Mouse (Mus musculus): Measurements from ENCODE around the gene Gm42715. TPM values are rescaled to one million over a fixed set of nuclear protein-coding genes. Genes with fewer than 3 reads are reported as not detected.

The Gm42715 gene
- total RNA-seq (2023): 44.5 TPM

DNA sequence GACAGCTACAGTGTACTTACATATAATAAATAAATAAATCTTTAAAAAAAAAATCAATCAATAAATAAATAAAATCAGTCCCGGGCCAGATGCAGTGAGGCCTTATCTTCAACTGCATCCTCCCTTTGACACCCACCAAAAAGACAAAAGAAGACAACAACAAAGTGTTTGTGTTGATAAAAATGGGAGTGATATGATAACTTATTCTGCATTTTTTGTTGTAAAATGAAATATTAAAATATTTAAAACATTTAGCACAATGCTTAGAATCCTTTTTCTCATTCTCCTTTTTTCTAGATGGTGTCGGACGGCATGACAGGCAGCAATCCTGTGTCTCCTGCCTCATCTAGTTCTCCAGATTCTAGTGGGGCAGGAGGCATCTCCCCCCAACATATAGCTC, at the start of gene Gm42715:
Gm42715 (plus strand) TSS at position 301 of the 400 bp plus-strand sequence.

DNA sequence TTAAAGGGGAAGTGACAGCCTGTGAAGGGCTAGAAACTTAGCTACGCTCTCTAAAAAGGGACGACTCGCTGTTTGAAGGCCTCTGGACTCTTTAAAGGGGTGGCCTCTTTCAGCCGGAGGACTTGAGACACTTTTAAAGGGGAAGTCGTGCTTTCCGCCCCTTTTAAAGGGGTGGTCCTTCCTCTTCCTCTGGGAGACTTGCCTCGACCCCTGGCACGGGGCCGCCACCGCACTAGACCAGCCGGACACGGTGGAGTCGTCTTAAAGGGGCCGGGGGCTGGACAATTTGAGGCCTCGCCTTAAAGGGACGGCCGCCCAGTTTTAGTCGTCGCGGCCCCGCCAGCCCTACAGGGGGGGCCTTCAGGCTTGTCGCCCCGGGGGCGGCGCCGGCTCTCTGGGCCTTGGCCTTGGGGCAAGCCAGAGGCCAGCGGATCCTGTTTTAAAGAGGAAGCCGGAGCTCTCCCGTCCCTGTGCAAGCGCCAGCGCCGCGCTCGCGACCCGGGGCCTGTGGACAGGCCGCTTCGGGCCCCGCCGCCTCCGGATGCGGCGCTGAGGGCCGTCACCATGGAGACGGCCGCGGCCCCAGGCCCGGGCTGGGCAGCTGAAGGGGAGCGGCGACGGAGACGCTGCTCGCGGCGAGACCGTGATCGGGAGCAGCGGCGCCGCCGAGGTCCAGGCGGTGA, 40.6 kb upstream of the Gm42715 start, which contains the start of gene Fbrs:
Fbrs (plus strand) TSS at position 565 of the 683 bp plus-strand sequence.

DNA sequence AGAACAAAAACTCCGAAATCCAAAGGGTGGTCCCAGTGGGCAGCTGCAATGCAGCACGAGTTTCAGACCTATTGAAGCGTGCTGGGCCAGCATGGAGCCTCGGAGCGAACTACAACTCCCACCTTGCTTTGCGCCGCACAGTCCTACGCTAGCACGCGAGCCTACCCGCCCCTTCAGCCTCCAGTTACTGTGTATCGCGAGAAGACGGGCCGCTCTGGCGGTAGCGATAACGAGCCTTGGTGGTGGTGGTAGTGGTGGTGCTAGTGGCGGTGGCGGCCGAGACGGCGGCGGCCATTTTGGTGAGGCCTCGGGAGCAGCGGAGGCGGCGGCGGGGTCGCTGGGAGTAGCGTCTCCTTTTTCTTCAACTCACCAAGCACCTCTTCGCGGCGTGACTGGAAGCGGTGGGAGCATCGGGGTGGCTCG, 7.6 kb upstream of the Gm42715 start, which contains the start of gene Srcap:
Srcap (plus strand) TSS at position 176 of the 423 bp plus-strand sequence.

DNA sequence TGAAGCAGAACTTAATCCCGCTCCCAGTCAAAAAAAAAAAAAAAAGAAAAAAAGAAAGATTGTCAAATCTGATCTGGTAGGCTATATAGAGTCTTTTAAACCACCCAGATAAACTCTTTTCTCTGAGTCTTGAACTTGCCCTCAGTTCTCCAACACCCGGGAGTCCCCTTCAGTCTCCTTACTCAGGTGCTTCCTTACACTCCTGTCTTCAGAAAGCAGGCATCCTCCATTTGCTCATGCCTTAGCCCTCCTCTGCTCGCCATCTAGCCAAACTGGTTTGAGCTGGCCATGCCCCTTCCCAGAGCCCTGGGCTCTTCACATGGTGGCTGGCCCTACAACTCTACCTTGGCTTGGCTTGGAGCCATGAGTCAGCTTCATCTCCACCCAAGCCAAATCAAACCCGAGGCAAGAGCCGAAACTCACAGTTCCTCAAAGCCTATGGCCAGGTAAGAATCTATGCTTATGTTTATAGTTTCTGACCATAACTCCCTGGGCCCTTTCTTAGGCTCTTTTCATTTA, 42.0 kb downstream of the Gm42715 start, which contains the start of gene Tmem265:
Tmem265 (plus strand) TSS at position 51 of the 519 bp plus-strand sequence.

DNA sequence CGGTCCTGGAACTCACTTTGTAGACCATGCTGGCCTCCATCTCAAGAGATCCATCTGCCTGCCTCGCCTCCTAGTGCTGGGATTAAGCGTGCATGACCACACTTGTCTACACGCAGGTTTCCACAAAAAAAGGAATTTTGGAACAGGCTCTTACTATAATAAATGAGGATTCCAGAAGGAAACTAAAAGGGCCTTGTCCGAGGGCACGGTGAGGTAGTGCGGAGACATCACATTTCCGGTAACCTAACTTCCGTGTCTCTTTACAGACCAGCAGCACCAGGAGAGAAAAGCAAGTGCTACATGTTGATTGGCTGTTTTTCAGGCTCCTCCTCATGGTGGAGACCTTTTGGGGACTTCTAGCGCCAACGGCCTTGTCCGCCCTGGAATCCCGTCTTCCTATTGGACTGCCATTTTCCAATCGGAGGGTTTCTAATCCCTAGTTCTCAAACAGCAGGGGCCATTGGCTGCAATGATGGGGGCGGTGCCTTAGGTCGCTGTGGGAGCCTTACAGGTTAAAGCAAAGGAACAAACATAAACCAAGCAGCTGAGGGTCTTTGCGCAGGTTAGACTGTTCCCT, 53.6 kb downstream of the Gm42715 start, which contains the start of gene Phkg2:
Phkg2 (plus strand) TSS at position 446 of the 577 bp plus-strand sequence.

DNA sequence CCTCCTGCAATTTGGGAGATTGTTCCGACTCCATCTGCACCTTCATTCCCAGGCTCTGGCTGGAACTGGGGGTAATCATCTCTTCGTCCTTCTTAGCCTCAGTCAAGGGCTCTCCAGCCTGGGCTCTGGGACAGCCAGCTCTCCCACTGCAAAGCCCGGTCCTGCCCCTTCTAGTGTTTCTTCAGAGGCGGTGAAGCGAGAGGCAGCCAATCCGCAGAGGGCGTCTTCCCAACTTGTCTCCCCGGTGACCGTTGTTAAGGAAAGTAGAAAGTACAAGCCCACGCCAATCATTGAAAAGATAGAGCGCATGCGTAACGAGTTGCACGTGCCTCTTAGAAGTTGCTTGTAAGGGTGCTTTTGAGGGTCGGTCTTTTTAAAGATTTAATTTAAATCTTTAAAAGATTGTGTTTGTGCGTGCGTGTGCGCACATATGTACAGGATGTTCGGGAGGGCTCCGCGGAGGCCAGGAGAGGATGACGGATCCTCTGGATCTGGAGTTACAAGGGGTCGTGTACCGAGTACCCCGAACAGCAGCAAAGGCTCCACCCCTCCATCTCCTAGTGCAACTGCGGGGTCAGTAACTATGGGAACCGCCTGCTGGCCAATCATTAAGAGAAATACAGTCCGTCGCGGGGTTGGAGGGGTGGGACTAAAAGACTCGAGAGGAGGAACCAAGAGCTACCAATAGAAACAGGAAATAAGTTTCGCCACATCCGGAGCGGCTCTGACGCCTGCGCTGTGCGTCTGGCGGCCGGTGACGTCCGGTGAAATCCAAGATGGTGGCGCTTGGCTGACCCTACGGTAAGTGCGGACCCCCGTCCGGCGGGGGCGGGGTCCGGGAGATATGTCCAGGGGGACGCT, 68.9 kb downstream of the Gm42715 start, which contains the start of the genes Ccdc189 and Rnf40:
Ccdc189 (minus strand) TSS at position 585 of the 861 bp plus-strand sequence.
Rnf40 (plus strand) TSS at position 757 of the 861 bp plus-strand sequence.

DNA sequence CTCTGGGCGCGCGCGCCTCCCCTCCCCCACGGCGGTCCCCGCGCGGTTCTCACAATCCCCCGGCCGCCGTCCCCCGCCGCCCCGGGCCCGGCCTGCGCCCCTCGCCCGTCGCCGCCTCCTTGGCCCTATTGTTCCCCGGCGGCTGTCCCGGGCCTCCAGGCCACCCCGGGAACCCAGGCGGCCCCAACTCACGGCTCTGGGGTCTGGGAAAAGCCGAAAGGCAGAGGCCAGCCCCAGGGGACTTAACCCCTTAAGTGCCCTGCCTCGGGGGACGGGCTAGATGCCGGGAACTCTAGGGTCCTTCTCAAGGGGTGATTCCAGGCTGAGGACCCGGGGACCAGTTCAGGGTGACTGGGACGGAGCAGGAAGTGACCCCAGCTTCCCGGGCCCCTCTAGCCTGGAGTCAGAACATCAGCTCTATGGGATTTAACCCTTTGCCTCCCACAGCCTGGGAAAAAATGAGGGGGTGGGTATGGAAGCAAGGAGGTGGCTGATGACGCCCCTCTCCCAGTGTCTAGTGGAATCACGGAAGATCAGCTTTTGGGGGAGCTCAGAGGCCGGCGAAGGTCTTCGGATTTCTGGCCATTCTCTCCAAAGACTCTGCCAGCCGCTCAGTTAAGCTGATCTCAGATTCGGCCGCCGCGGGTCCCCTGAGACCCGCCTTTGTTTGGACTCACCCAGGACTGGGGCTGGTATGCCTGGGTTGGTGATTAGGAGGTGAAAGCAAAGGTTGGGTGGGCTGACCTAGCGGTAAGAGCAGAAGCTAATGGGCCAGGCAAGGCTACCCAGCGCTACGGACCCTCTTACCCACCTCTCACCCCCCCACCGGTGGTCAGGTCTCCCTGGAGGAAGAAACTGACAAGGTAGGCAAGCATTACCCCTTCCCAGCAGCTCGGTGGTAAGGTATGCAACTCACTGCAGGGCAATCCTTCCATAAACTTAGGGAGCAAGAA, 95.8 kb downstream of the Gm42715 start, which contains the start of gene Zfp629:
Zfp629 (minus strand) TSS at position 907 of the 953 bp plus-strand sequence.

Other genes with a start within 250 kb of the Gm42715 start
- gene Sephs2, start 245.5 kb upstream of the Gm42715 start, total RNA-seq (2023): 22.2 TPM
- 195 TPM for gene Itgal, start 223.3 kb upstream of the Gm42715 start, total RNA-seq (2023)
- gene Zfp768, start 174.0 kb upstream of the Gm42715 start, total RNA-seq (2023): 0.24 TPM
- 22.1 TPM for gene Zfp747, start 143.5 kb upstream of the Gm42715 start, total RNA-seq (2023)
- gene 9130019O22Rik, start 132.4 kb upstream of the Gm42715 start, total RNA-seq (2023): 6.5 TPM
- 20.0 TPM for gene E430018J23Rik, start 126.0 kb upstream of the Gm42715 start, total RNA-seq (2023)
- gene Zfp764, start 112.8 kb upstream of the Gm42715 start, total RNA-seq (2023): 12.6 TPM
- gene Zfp688, start 97.5 kb upstream of the Gm42715 start, total RNA-seq (2023): 14.5 TPM
- 8.7 TPM for gene Zfp689, start 70.4 kb upstream of the Gm42715 start, total RNA-seq (2023)
- gene Prr14, start 60.0 kb upstream of the Gm42715 start, total RNA-seq (2023): 139 TPM
- 225 TPM for gene Fbrs, start 40.4 kb upstream of the Gm42715 start, total RNA-seq (2023)
- 211 TPM for gene Srcap, start 7.6 kb upstream of the Gm42715 start, total RNA-seq (2023)
- not detected for gene Tmem265, start 41.8 kb downstream of the Gm42715 start, total RNA-seq (2023)
- gene Phkg2, start 53.8 kb downstream of the Gm42715 start, total RNA-seq (2023): 129 TPM
- not detected for gene Ccdc189, start 69.0 kb downstream of the Gm42715 start, total RNA-seq (2023)
- 142 TPM for gene Rnf40, start 69.2 kb downstream of the Gm42715 start, total RNA-seq (2023)
- 1.8 TPM for gene Zfp629, start 96.2 kb downstream of the Gm42715 start, total RNA-seq (2023)
- 30.7 TPM for gene Bcl7c, start 189.3 kb downstream of the Gm42715 start, total RNA-seq (2023)
- not detected for gene Ctf1, start 193.2 kb downstream of the Gm42715 start, total RNA-seq (2023)
- not detected for gene Ctf2, start 212.6 kb downstream of the Gm42715 start, total RNA-seq (2023)
- 6.9 TPM for gene Fbxl19, start 225.0 kb downstream of the Gm42715 start, total RNA-seq (2023)